Mouse (Mus musculus): ENCODE measurements at regions not wholly inside any gene's neighbourhood (a gene's known extent, or its start where the extent isn't known, plus 50 kb on each side); places are given as distances from the start of the nearest gene placed in this dataset.

DNA sequence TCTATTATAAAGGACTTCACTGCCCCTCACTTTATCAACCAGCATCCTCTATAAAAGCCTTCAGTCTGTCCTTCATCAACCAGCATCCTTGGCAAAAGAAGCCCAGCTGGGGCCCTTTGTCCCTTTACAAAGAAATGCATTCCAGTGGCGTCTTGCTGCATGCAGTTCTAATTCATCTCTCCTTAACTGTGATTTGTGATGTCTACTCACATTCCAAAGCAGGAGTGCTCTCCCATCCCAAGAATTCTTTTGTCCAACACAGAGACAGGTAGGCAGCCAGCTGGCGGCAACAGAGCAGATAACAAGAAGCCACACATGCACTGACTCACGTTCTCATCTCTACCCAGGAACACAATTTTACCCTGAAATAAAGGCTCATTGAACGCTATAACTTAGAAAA, 323.9 kb upstream of the Adgrl2 start:
- whole genome bisulfite sequencing = 34% methylated on average over 4 of the region's 4 CpGs
- ATAC-seq (ENCODE audit: low FRiP score) = no peak
- Histone ChIP-seq H3K9me3 (replicated peaks) (0 out of 2 replicates have a peak, but pooled peaks cover 3% of the 10 kb centered on the region), H3K27me3 (0 out of 2 replicates have a peak, but pooled peaks cover 3% of the 10 kb centered on the region), H3K36me3 (no peaks in the 10 kb centered on the region), H3K4me3 (no peak overlapping the region), H3K4me1 (peaks cover 3% of the 10 kb centered on the region; the same call in 1 of the 2 replicates), H3K27ac (no peak overlapping the region), H3K4me2 (replicated peaks) (no peak overlapping the region), H3K9ac (no peak overlapping the region)

- no peak for ATAC-seq (ENCODE audit: low FRiP score)
- H3K27ac ChIP-seq = no peak overlapping the region
- 0 out of 2 replicates have a peak, but pooled peaks cover 3% of the 10 kb centered on the region for H3K9me3 ChIP-seq (replicated peaks)
- no peak overlapping the region for H3K4me2 ChIP-seq (replicated peaks)
- H3K27me3 ChIP-seq = no peaks in the 10 kb centered on the region
- no peak overlapping the region for H3K9ac ChIP-seq
- H3K4me3 ChIP-seq = no peak overlapping the region
- no peaks in the 10 kb centered on the region for H3K36me3 ChIP-seq
- 70% methylated on average over 6 of the region's 6 CpGs for WGBS
- H3K4me1 ChIP-seq = peaks cover 3% of the 10 kb centered on the region; the same call in 1 of the 2 replicates
Measured at GRCm38 (mm10) chr3:149313217-149313616, 322.9 kb upstream of the Adgrl2 start.

DNA sequence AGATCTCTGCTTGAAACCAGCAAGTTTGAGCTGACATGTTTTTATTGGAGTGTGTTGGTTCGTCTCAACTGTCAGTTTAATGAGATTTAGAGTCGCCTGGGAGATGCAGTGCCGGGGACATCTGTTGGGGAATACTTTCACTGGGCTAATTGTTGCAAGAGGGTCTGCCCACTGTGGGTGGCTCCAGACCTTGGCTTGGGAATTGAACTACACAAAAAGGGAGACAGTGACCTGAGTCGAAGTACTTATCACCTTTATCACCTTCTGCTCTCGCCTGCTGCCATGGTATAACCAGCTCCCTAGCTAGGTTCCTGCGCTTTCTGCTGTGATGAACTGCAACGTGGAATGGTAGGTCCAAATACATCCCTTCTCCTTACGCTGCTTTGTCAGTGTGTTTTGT, 321.2 kb upstream of the Adgrl2 start:
- no peak for ATAC-seq (ENCODE audit: low FRiP score)
- WGBS = 91% methylated on average over 8 of the region's 8 CpGs

DNA sequence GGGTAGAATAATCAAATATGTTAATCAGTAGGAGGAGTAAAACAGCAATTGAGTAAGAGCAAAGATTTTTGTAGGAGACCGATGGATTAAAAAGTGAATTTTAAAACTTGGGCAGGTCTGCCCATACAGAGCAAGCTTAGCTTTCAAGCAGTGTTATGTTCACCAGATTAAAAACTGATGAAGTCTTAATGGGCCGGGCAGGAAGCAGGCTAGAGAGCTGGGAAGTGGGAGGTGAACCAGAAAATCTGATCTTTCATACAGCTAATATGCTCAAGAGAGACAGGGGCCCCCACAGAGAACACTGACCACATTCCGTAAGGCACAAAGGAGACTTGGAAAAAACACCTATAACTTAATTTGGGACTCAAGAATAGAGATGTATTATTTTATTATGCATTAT, 316.4 kb upstream of the Adgrl2 start:
- ATAC-seq (ENCODE audit: low FRiP score) = no peak
- H3K9ac ChIP-seq = no peak overlapping the region
- no peaks in the 10 kb centered on the region for H3K36me3 ChIP-seq
- 47% methylated on average over 3 of the region's 3 CpGs for WGBS
- H3K27ac ChIP-seq = no peak overlapping the region
- peaks cover 16% of the 10 kb centered on the region for H3K27me3 ChIP-seq
- no peak overlapping the region for H3K4me3 ChIP-seq
- 0 out of 2 replicates have a peak, but pooled peaks cover 3% of the 10 kb centered on the region for H3K9me3 ChIP-seq (replicated peaks)
- 0 out of 2 replicates have a peak, but pooled peaks cover 2% of the 10 kb centered on the region for H3K4me1 ChIP-seq
- H3K4me2 ChIP-seq (replicated peaks) = no peak overlapping the region

More for the DNA sequence above, 321.2 kb upstream of the Adgrl2 start:
- Histone ChIP-seq H3K9me3 (replicated peaks) (0 out of 2 replicates have a peak, but pooled peaks cover 3% of the 10 kb centered on the region), H3K9ac (no peak overlapping the region), H3K4me1 (peaks cover 3% of the 10 kb centered on the region; the same call in 1 of the 2 replicates), H3K27ac (no peak overlapping the region), H3K27me3 (no peaks in the 10 kb centered on the region), H3K4me2 (replicated peaks) (no peak overlapping the region), H3K36me3 (no peaks in the 10 kb centered on the region), H3K4me3 (no peak overlapping the region)

DNA sequence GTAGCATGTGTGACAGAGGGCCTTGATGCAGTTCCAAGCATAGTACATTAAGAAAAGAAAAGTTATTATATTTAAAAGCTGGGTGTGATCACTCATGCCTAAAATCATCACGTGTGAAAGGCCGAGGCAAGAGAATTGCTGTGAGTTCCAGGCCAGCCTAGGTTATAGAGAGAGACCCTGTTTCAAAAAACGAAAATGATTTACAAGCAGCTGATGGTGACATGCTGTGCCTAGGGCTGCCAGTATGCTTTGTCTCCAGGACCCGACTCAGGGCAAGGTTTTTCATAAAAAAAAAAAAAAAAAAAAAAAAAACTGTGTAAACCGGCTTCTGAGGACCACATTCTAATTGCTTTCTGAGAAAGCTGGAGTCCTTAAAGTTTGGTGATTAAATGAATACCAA, 315.9 kb upstream of the Adgrl2 start:
- Histone ChIP-seq H3K4me3 (no peak overlapping the region), H3K27me3 (peaks cover 17% of the 10 kb centered on the region), H3K36me3 (no peaks in the 10 kb centered on the region), H3K27ac (no peak overlapping the region), H3K4me1 (0 out of 2 replicates have a peak, but pooled peaks cover 2% of the 10 kb centered on the region), H3K9ac (no peak overlapping the region), H3K4me2 (replicated peaks) (no peak overlapping the region), H3K9me3 (replicated peaks) (no peaks in the 10 kb centered on the region)
- WGBS = 20% methylated on average over 5 of the region's 5 CpGs
- ATAC-seq (ENCODE audit: low FRiP score) = no peak

GRCm38 (mm10) chr3:149305440-149305839, 315.1 kb upstream of the Adgrl2 start:
- no peak overlapping the region for H3K27ac ChIP-seq
- ATAC-seq (ENCODE audit: low FRiP score) = no peak
- no peaks in the 10 kb centered on the region for H3K9me3 ChIP-seq (replicated peaks)
- H3K4me3 ChIP-seq = no peak overlapping the region
- 0 out of 2 replicates have a peak, but pooled peaks cover 2% of the 10 kb centered on the region for H3K4me1 ChIP-seq
- no peaks in the 10 kb centered on the region for H3K36me3 ChIP-seq
- H3K27me3 ChIP-seq = peaks cover 19% of the 10 kb centered on the region
- H3K9ac ChIP-seq = no peak overlapping the region
- 64% methylated on average over 5 of the region's 5 CpGs for WGBS
- no peak overlapping the region for H3K4me2 ChIP-seq (replicated peaks)

DNA sequence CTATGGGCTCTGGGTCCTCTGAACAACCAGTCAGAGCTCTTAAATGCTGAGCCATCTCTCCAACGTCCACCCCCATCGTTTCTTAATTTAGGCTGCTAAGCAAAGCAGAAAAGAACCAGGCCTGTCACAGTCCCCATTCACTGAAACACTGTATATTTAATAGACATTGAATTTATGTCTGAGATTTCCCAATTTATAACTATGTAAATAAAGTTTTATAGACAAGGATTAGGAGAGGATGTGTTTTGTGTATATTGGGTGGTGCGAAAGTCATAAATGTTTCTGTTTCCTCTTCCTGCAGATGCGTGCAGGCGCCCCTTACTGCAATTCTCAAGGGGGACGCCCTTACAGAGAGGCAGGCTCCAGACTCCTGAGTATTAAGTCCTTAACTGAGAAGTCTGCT, 314.7 kb upstream of the Adgrl2 start:
- Histone ChIP-seq H3K9me3 (replicated peaks) (no peaks in the 10 kb centered on the region), H3K9ac (no peak overlapping the region), H3K27ac (no peak overlapping the region), H3K4me3 (no peak overlapping the region), H3K27me3 (peaks cover 19% of the 10 kb centered on the region), H3K4me1 (0 out of 2 replicates have a peak, but pooled peaks cover 2% of the 10 kb centered on the region), H3K4me2 (replicated peaks) (no peak overlapping the region), H3K36me3 (no peaks in the 10 kb centered on the region)
- WGBS = 68% methylated on average over 6 of the region's 6 CpGs
- ATAC-seq (ENCODE audit: low FRiP score) = no peak

DNA sequence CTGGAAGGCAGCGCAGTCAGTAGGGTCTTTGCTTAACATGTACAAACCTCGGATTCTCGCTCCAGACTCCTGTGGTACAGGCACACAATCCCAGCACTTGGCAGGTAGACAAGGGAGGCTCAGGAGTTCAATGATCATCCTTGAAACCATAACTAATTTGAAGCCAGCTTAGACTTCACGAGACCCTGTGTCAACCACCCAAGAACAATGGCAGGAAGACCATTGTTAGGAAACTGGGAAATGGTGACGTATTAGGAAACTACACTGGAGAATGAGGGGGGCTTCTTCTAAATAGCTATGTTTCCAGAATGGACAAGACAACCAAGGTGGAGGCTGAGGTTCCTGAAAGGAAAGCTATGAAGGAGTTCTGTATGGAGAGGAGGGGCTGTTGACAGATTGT, 313.1 kb upstream of the Adgrl2 start:
- Histone ChIP-seq H3K4me1 (0 out of 2 replicates have a peak, but pooled peaks cover 2% of the 10 kb centered on the region), H3K27me3 (peaks cover 29% of the 10 kb centered on the region), H3K4me3 (no peak overlapping the region), H3K9ac (no peak overlapping the region), H3K36me3 (no peaks in the 10 kb centered on the region), H3K4me2 (replicated peaks) (no peak overlapping the region), H3K9me3 (replicated peaks) (no peaks in the 10 kb centered on the region), H3K27ac (no peak overlapping the region)
- WGBS = 85% methylated on average over 5 of the region's 5 CpGs
- ATAC-seq (ENCODE audit: low FRiP score) = no peak

DNA sequence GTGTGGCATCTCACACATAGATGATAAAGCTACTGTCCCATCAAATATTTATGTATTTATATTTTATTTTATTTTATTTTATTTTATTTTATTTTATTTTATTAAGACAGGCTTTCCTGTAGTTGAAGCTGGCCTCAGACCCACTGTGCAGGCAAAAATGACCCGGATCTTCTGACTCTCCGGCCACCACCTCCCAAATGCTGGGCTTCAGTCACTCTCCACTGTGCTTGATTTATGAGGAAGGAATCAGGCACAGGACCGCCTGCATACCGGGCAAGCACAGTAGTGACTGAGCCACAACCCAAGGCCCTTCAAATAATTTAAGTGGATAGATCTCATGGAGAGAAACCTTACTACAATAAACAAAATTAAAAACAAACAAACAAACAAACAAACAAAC, 309.6 kb upstream of the Adgrl2 start:
- peaks cover 12% of the 10 kb centered on the region for H3K4me1 ChIP-seq
- H3K4me2 ChIP-seq (replicated peaks) = no peak overlapping the region
- no peaks in the 10 kb centered on the region for H3K36me3 ChIP-seq
- H3K4me3 ChIP-seq = no peak overlapping the region
- H3K27me3 ChIP-seq = peaks cover 40% of the 10 kb centered on the region
- ATAC-seq (ENCODE audit: low FRiP score) = no peak
- H3K27ac ChIP-seq = no peak overlapping the region
- WGBS = 80% methylated on average over 4 of the region's 4 CpGs
- no peak overlapping the region for H3K9ac ChIP-seq
- no peaks in the 10 kb centered on the region for H3K9me3 ChIP-seq (replicated peaks)

DNA sequence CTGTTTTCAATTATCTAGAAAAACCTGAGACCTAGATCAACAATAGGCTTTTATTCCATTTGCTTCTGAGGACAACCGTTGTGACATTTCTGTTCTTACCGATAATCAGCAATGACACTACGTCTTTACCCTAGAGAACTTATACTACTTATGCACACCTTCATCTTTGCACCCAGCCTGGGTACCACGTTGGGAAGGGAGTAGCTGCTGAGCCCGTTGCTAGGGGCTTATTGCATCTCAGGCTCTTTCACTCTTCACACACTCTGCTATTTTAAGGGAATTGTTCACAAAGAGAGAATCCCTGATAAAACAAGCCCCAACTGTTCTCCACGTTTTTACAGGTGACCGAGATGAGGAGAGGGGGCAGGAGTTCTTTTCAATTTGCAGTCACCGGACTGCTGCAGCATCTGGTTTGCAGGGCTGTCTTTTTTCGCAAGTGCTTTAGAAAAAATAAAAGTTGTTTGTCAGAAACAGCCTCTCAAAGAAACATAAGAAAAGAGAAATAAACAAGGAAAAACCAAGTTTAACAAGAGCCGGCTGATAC, 306.1 kb upstream of the Adgrl2 start:
- 50% methylated on average over 10 of the region's 10 CpGs for WGBS
- H3K4me2 ChIP-seq (replicated peaks) = no peak overlapping the region

DNA sequence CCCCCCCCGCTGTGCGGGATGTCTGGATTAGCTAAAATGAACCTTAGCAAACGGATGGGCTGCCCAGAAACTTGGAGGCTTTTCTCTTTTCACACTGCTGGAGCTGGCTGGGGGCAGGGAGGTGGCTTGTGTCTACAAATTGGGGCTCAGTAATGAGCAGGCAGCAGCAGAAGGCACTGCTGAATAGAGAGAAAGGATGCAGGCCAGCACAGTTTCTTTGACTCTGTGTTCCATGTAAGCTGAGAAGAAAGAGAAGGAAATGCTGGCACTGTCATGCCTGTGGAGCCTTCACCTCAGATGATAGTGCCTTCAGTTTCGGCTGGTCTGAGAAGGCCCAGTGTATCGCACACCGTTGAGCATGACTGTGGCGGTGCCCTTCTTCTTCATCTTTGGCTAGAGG, 305.6 kb upstream of the Adgrl2 start:
- H3K36me3 ChIP-seq = no peaks in the 10 kb centered on the region
- no peak overlapping the region for H3K4me3 ChIP-seq
- WGBS = 28% methylated on average over 6 of the region's 7 CpGs
- H3K27me3 ChIP-seq = peaks cover 30% of the 10 kb centered on the region
- H3K9ac ChIP-seq = no peak overlapping the region
- peak overlapping the region; percentile 45 for H3K27ac ChIP-seq
- peaks cover 20% of the 10 kb centered on the region for H3K4me1 ChIP-seq
- H3K9me3 ChIP-seq (replicated peaks) = no peaks in the 10 kb centered on the region
- H3K4me2 ChIP-seq (replicated peaks) = 0 out of 2 replicates have a peak overlapping the region, but pooled peaks have one; percentile 8
- peak; percentile 57 for ATAC-seq (ENCODE audit: low FRiP score)

More for the DNA sequence above, 306.1 kb upstream of the Adgrl2 start:
- H3K27me3 ChIP-seq = peaks cover 31% of the 10 kb centered on the region
- no peak overlapping the region for H3K4me3 ChIP-seq
- peaks cover 17% of the 10 kb centered on the region for H3K4me1 ChIP-seq
- no peaks in the 10 kb centered on the region for H3K36me3 ChIP-seq
- peak overlapping the region; percentile 45; the same call in 1 of the 2 replicates for H3K27ac ChIP-seq
- no peak overlapping the region for H3K9ac ChIP-seq
- no peaks in the 10 kb centered on the region for H3K9me3 ChIP-seq (replicated peaks)
- ATAC-seq (ENCODE audit: low FRiP score) = no peak

DNA sequence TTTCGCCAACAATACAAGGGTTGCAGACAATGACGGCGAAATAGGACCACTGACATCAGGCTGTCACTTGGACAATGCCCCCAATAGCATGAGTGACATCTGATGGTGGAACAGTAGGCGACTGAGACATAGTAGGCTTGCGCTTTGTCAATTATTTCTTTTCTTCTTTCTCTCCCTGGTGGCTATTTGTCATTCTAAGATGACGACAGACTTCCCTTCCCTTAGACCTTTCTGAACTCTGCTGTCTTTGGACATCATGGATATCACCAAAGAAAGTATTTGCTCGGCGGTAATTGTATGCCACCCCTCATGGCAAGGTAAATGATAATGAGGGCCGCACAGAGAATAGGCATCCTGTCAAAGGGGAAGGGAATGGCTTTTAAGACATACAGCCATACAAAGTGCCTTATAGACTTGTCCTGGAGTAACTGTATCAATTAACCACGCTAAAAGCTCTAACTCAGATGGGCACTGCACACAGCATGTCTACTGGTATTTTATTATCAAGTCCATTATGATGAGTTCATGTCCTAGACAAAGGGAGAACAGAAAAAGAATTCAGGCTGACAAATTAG, 305.0 kb upstream of the Adgrl2 start:
- no peak overlapping the region for H3K9ac ChIP-seq
- no peak overlapping the region for H3K4me2 ChIP-seq (replicated peaks)
- H3K4me1 ChIP-seq = peaks cover 20% of the 10 kb centered on the region
- peaks cover 36% of the 10 kb centered on the region for H3K27me3 ChIP-seq
- no peak overlapping the region for H3K4me3 ChIP-seq
- no peaks in the 10 kb centered on the region for H3K36me3 ChIP-seq
- peak overlapping the region; percentile 18; the same call in 1 of the 2 replicates for H3K27ac ChIP-seq
- 26% methylated on average over 10 of the region's 10 CpGs for WGBS
- no peaks in the 10 kb centered on the region for H3K9me3 ChIP-seq (replicated peaks)
- peak; percentile 86 for ATAC-seq (ENCODE audit: low FRiP score)

DNA sequence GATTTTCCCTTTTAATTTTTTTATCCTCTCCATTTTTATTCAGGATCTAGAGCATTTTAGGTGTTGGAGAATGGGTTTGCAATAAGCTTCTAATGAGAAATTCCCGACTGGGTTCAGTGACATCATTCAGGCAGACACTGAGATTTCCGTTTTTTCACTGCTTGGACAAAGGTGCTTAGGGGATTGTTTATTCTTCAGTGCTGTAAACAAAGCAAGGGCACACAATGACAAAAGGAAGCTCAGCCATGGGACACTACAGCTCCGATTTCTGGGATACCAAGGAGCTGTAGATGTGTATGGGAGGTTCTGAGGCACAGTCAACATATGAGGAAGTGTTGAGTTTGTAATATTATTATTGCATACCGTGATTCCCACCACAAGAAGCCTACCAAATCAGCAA, 304.1 kb upstream of the Adgrl2 start:
- Histone ChIP-seq H3K4me3 (no peak overlapping the region), H3K9me3 (replicated peaks) (no peaks in the 10 kb centered on the region), H3K27me3 (peaks cover 39% of the 10 kb centered on the region), H3K4me2 (replicated peaks) (no peak overlapping the region), H3K9ac (no peak overlapping the region), H3K4me1 (peaks cover 20% of the 10 kb centered on the region), H3K36me3 (no peaks in the 10 kb centered on the region), H3K27ac (no peak overlapping the region)
- 52% methylated on average over 4 of the region's 4 CpGs for WGBS
- ATAC-seq (ENCODE audit: low FRiP score) = no peak
